Mouse (Mus musculus) brain, adult 2 months (tissue): ENCODE data around the gene Spc24.

ENCODE experiments used
- DNase-seq: peaks from one replicate; pipeline ENCODE4 v3.0.0; 2011; ENCODE audit warnings: low read depth, low spot score

Spc24 gene

GRCm38 (mm10) chr9:21749382-21750118 lies 10.6 kb downstream of the Spc24 start:
- peak; percentile 70 for DNase-seq

GRCm38 (mm10) chr9:21748491-21748890 lies 11.6 kb downstream of the Spc24 start:
- DNase-seq, result no peak

DNA sequence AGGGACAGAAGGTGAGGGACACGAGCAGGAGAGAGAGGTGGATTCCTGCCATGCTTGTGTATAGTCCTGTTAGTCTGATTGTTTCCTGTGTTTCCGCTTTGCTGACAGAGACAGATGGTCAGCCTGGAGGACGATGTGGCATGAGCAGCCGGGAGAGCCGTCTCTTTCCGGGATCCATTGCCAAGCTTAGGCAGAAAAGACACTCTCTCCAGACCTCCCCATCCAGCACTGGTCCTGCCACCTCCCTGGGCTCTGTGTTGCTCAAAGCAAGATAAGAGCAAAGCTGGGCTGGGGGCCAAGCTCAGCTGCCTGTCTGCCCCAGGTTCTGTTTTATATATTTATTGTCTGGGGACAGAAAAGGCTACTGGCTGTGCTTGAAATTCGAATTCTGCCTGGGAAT lies 12.1 kb downstream of the Spc24 start:
- DNase-seq, result peak; percentile 99

DNA sequence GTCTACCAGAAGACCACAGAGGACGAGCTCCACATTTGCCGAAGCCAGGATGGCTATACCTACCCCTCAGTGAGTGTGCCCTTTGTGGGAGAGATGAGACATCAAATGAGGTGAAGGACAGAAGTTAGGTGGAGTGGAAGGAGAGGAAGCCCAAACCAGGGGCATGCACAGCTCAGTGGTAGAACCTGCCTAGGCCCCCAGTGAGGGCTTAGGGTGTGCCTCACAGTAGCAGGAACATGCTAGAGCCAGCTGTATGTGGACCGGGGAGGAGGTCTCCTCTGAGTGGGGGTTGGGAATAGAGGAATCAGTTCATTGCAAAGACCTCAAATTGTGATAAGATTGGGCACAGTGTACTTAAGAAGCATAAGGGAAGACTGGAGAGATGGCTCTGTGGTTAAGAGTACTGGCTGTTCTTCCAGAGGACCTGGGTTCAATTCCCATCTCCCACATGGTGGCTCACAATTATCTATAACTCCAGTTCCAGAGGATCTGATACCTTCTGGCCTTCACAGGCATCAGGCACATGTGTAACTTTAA lies 12.8 kb downstream of the Spc24 start:
- no peak for DNase-seq

- no peak for DNase-seq
Observed at GRCm38 (mm10) chr9:21741514-21741913, 18.6 kb downstream of the Spc24 start.

- no peak for DNase-seq
Observed at GRCm38 (mm10) chr9:21740427-21740826, 19.7 kb downstream of the Spc24 start.

DNA sequence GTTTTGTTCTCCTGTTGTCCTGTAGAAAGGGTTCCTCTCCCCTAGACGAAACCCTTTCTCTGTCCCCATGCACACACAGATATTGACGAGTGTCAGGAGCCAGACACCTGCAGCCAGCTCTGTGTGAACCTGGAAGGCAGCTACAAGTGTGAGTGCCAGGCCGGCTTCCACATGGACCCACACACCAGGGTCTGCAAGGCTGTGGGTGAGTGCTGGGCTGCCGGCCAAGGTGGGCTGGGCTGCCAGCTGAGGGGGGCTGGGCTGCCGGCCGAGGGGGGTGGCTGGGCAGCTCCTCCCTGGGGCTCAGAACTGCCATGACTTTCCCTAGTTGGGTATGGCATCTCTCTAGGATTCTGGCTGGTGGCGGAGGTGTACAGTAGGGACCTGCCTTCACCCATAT lies 21.3 kb downstream of the Spc24 start:
- no peak for DNase-seq

GRCm38 (mm10) chr9:21737188-21737587 lies 22.9 kb downstream of the Spc24 start:
- peak; percentile 83 for DNase-seq

GRCm38 (mm10) chr9:21736580-21736979 lies 23.5 kb downstream of the Spc24 start:
- no peak for DNase-seq

- DNase-seq, result no peak
Observed at GRCm38 (mm10) chr9:21735126-21735525, 25.0 kb downstream of the Spc24 start.

GRCm38 (mm10) chr9:21733989-21734388 lies 26.1 kb downstream of the Spc24 start:
- DNase-seq, result no peak

DNA sequence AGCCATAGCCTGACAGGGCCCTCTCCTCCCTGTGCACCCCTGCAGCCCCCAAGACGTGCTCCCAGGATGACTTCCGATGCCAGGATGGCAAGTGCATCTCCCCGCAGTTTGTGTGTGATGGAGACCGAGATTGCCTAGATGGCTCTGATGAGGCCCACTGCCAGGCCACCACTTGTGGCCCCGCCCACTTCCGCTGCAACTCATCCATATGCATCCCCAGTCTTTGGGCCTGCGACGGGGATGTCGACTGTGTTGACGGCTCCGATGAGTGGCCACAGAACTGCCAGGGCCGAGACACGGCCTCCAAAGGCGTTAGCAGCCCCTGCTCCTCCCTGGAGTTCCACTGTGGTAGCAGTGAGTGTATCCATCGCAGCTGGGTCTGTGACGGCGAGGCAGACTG lies 26.7 kb downstream of the Spc24 start:
- no peak for DNase-seq

DNA sequence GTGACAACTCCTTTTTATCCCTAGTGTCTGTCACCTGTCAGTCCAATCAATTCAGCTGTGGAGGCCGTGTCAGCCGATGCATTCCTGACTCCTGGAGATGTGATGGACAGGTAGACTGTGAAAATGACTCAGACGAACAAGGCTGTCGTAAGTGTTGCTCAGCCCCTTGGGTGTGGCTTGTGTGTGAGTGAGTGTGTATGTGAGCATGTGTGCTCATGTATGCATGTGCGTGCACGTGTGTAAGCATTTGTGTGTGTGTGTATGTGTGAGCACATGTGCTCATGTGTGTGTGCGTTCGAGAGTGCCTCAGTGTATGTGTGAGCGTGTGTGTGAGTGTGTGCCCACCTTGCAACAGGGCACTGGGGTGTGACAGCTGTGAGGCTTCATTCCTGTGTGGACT lies 27.8 kb downstream of the Spc24 start:
- no peak for DNase-seq

GRCm38 (mm10) chr9:21729264-21729663 lies 30.8 kb downstream of the Spc24 start:
- DNase-seq, result peak; percentile 33

DNA sequence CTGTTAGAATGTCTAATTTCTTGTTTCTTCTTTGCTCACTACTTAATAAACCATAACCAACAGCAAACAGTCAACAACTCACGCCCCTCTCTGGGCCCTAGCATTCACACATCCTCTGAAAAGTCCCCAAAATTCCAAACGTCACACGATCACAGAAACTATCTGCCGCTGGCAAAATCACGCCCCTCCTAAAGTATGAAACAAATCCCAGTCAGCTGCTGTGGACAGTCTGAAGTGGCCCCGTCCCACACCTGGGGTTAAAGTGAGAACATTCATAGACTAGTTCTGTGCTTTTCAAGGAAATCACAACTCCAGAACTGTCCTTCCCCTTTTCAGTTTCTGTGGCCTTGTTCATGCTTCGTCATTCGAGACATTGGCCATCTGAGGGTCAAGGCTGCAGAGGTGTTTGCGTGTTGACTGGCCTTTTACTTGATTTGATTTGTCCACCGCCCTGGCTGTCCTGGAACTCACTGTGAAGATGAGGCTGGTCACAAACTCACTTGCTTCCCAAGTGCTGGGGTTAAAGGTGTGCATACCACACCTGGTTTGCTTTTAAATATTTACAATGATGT lies 31.8 kb downstream of the Spc24 start:
- DNase-seq, result no peak

DNA sequence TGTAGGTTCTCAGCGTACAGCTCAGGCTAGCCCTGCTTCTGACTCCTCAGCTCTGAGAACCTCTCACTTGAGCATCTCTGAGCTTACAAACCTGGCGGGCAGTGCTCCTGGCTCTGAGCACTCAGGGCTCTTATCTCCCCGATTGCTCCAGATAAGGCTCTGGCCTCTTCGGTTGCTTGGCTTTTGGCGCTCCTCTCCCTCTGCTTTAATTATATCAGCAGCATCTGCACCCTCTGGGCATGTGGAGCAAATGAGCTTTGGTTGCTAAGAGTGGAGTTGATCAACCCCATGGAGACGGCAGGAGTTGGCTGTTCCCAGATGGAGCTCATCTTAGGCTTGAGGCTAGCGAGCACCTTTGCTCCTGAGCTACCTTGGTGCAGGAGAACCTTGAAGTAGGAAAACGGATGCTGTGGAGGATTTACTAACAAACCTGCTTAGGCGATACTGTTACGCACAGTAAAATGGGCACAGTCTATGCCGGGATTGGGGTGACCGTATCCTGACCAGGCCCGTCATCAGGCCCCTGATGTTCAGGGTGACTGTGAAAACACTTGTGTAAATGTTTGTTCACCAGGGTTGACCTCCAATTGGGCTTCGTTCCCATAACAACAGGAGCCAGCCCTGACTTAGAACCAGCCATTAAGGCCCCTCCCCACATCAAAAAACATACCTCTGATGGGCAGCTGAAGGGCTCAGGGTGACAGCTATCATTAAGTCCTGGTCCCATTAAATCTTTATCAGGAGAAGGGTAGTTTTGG lies 33.7 kb downstream of the Spc24 start:
- peak; percentile 48 for DNase-seq

DNA sequence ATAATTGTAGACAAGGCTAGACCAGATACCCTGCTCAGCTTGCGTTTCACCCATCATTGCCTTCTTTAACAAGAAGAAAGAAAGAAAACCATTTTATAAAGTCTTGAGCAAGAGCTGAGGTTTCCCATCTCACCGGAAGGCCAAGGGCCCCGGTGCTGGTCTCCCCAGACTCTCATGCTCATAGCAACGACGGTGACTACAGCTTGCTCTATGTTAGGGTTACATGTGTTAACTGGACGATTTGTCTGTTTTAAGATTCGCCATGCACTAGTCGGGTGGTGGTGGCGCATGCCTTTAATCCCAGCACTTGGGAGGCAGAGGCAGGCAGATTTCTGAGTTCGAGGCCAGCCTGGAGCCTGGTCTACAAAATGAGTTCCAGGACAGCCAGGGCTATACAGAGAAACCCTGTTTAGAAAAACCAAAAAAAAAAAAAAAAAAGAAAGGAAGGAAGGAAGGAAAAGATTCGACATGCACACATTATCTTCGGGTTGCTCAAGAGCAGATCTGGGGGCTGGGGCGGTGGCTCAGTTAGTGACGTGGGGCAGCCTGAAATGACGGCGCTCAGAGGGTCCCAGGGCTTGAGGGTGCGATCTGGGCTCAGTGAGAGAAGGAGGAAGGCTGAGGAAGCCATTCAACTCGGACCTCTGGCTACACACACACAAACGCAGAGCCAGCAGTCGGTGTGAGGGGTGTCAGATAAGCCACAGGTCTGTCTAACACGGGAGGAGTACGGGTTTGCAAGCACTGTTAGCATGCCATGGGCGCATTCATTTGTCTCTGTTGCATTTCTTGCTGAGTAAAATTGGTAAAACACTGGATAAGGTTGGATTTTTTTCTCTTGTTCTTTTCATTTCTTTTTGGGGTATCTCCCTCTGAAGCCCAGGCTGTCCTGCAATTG lies 34.6 kb downstream of the Spc24 start:
- DNase-seq, result no peak

DNA sequence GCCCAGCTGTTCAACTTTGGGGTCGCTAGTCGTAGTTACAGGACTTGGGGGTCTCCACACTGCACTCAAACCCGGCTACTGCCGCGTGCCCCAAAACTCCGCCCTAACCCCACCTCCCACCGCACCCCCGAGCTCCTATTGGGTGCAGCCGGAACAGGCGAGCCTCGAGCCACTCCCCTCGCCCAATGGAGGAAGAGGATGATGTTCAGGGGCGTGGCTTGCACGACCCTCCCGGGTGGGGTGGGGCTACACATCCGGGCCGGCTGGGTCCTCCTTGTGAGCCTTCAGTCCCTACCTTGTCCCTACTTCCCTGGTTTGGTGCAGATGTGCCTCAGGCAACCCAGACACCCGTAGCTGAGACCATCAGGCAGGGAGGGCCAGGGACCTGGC lies 36.0 kb downstream of the Spc24 start:
- DNase-seq, result peak; percentile 96

GRCm38 (mm10) chr9:21723377-21724146 lies 36.5 kb downstream of the Spc24 start, which contains the start of gene Ldlr:
Gene Ldlr (plus strand): TSS chr9:21723483.
- DNase-seq, result peak; percentile 91

DNA sequence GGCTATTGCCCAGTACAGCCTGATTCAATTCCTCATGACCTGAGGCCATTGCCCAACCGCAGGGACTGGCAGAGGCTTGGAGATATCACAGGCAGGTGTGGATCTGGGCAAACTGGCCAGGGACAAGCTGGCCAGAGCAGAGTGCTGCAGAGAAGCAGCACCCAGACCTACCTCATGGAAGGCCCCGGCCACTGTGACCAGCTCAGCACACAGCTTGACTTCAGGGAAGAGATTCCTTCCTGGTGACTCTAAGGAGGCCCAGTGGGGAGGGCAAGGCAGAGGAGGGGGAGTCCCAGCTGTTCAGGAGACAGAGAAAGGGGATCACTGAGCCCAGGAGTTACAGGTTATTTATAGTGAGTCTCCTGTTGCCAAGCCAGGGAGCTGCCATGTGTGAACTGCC lies 39.1 kb downstream of the Spc24 start:
- DNase-seq, result no peak

- no peak for DNase-seq
Observed at GRCm38 (mm10) chr9:21717015-21717414, 43.1 kb downstream of the Spc24 start.
